Mouse (Mus musculus) brain, embryonic 14.5 days (tissue): ENCODE results near the gene Ghsr.

Source experiments
- CTCF ChIP-seq: fragments of 200-500 bp; IDR thresholded peaks from 2 replicates; pipeline ENCODE4 v1.5.1; 2012; ENCODE audit warnings: inconsistent platforms, mild to moderate bottlenecking, moderate library complexity, borderline replicate concordance; ENCODE audit not compliant: insufficient read depth, insufficient read length; ENCODE audit errors: extremely low read depth
- POLR2A ChIP-seq: fragments of 200-500 bp; IDR thresholded peaks from 2 replicates; pipeline ENCODE4 v1.6.1; 2012; ENCODE audit warnings: mild to moderate bottlenecking, inconsistent platforms, borderline replicate concordance; ENCODE audit not compliant: poor library complexity, insufficient read depth, insufficient read length, severe bottlenecking; ENCODE audit errors: extremely low read depth

DNA sequence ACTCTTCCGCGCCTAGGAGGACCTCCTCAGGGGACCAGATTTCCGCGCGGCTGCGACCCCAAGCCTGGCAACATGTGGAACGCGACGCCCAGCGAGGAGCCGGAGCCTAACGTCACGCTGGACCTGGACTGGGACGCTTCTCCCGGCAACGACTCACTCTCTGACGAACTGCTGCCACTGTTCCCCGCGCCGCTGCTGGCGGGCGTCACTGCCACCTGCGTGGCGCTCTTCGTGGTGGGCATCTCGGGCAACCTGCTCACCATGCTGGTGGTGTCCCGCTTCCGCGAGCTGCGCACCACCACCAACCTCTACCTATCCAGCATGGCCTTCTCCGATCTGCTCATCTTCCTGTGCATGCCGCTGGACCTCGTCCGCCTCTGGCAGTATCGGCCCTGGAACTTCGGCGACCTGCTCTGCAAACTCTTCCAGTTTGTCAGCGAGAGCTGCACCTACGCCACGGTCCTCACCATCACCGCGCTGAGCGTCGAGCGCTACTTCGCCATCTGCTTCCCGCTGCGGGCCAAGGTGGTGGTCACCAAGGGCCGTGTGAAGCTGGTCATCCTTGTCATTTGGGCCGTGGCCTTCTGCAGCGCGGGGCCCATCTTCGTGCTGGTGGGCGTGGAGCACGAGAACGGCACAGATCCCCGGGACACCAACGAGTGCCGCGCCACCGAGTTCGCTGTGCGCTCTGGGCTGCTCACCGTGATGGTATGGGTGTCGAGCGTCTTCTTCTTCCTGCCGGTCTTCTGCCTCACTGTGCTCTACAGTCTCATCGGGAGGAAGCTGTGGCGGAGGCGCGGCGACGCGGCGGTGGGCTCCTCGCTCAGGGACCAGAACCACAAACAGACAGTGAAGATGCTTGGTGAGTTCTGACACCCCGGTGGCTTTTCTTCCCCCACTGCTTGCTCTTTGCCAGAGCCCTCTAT is 837 bp downstream of the Ghsr start:
- TF ChIP-seq CTCF, result no peak
- TF ChIP-seq POLR2A, result no peak
